Mouse (Mus musculus): ENCODE measurements around the gene Gm21518.
"Not testable (repeated sequence)": the region's sequence is repeated elsewhere in the genome, so short reads cannot be mapped to it uniquely, and the experiment has no call there.

The Gm21518 gene

GRCm38 (mm10) chrY:62190566-62190965 is at the start of gene Gm21518:
Gm21518 (plus strand) TSS chrY:62190866.
- not testable (repeated sequence) for TF ChIP-seq GATA4 (IDR thresholded peaks at IDR 0.05; ENCODE audit: insufficient replicate concordance, low read length)

All from liver, adult (tissue).